11 mouse cellular contexts compared by ENCODE assay signal in the genomic region with DNA sequence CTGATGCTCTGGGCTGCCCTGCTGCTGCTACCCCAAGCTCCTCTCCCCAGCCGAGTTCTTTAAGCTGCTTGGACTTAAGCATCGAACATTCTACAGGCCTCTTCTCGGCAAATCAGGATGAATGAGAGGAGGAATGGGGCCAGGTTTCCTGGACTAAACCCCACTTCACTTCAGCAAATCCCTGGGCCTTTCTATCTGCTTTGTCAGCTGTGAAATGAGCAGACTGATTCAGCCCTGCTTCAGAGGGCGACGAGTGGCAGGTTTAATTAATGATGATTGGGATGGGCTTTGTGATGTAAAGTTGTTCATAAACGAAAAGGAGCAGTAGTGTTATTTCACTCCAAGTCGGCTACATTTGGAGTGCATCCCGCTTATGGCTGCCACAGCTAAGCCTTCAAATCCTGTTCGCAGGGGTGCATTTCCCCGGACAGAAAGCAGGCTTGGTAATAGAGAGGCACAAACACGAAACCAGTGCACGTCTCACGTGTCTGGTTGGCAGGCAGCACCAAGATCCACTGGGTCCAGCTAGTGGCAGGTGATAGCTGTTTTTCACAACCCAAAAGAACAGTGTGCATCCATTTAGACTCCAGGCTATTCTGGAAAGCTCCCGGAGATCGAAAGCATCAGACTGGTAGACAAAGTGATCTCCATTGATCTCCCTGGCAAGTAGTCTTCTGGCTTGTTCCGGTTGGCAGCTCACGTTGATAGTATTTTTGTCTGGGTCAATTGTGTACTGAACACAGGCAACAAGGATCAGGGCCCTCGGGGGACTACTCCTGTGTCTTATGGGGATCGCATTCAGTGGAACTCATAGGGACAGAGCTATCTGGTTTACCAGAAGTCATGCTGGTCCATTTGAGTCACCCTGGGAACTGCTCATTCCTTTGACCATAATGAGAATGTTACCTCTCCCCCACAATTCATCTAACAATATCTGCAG. TPM values are rescaled to one million over a fixed set of nuclear protein-coding genes. Genes with fewer than 3 reads are reported as not detected.
A peak's percentile ranks its signal among the peaks of the same experiment; 100 is the strongest.
DNase-seq lines count a peak whose midpoint lies in the region; ATAC-seq lines count a peak whose summit lies in the region.
"Had no signal": no experiment of that assay in that cellular context is flagged by ENCODE, and none has a peak within 500 bp of the region (broad histone marks: within the 10 kb centered on the region; RNA-seq: fewer than 3 reads in every experiment).

No protein-coding gene starts in this region.

- H3K27ac ChIP-seq in neural tube, embryonic 11.5 days (ENCODE audit: low read depth, low read length): peak overlapping the region; percentile 64
- peak overlapping the region; percentile 83 for H3K27ac ChIP-seq in forebrain, embryonic 14.5 days (ENCODE audit: low read depth, low read length)
- no peak overlapping the region; the same call in 1 of the 2 replicates for H3K27ac ChIP-seq in midbrain, embryonic 11.5 days (ENCODE audit: low read depth, low read length)
- H3K27ac ChIP-seq in stomach, embryonic 16.5 days (ENCODE audit: low read length): 0 out of 2 replicates have a peak overlapping the region, but pooled peaks have one; percentile 7

- WGBS in neural tube, embryonic 11.5 days: 60% methylated on average over 19 of the region's 19 CpGs
- 6% methylated on average over 19 of the region's 19 CpGs for WGBS in forebrain, embryonic 14.5 days
- WGBS in midbrain, embryonic 11.5 days: 22% methylated on average over 19 of the region's 19 CpGs
- 62% methylated on average over 19 of the region's 19 CpGs for WGBS in stomach, embryonic 16.5 days

- H3K36me3 ChIP-seq in neural tube, embryonic 11.5 days (ENCODE audit: control insufficient read depth, insufficient read depth, low read length): no peaks in the 10 kb centered on the region
- H3K36me3 ChIP-seq in forebrain, embryonic 14.5 days (ENCODE audit: control insufficient read depth, insufficient read depth, low read length): no peaks in the 10 kb centered on the region
- no peaks in the 10 kb centered on the region for H3K36me3 ChIP-seq in midbrain, embryonic 11.5 days (ENCODE audit: control insufficient read depth, insufficient read depth, low read length)
- H3K36me3 ChIP-seq in stomach, embryonic 16.5 days (ENCODE audit: control insufficient read depth, insufficient read depth, low read length): no peaks in the 10 kb centered on the region

- no peaks in the 10 kb centered on the region for H3K27me3 ChIP-seq in neural tube, embryonic 11.5 days (ENCODE audit: control insufficient read depth, insufficient read depth, low read length)
- H3K27me3 ChIP-seq in forebrain, embryonic 14.5 days (replicated peaks; ENCODE audit: control insufficient read depth, insufficient read depth, low read length): no peaks in the 10 kb centered on the region
- H3K27me3 ChIP-seq in midbrain, embryonic 11.5 days (ENCODE audit: control insufficient read depth, insufficient read depth, low read length): no peaks in the 10 kb centered on the region
- no peaks in the 10 kb centered on the region for H3K27me3 ChIP-seq in stomach, embryonic 16.5 days (ENCODE audit: control insufficient read depth, insufficient read depth, low read length)
- H3K27me3 ChIP-seq: megakaryocyte, embryonic 14.5 days had no signal

- H3K4me1 ChIP-seq in neural tube, embryonic 11.5 days (ENCODE audit: control insufficient read depth, insufficient read depth, low read length): no peaks in the 10 kb centered on the region; the same call in 1 of the 2 replicates
- H3K4me1 ChIP-seq in forebrain, embryonic 14.5 days (ENCODE audit: control insufficient read depth, insufficient read depth, low read length): peaks cover 18% of the 10 kb centered on the region
- H3K4me1 ChIP-seq in midbrain, embryonic 11.5 days (ENCODE audit: control insufficient read depth, insufficient read depth, low read length): peaks cover 5% of the 10 kb centered on the region; the same call in 1 of the 2 replicates
- peaks cover 15% of the 10 kb centered on the region; the same call in 1 of the 2 replicates for H3K4me1 ChIP-seq in stomach, embryonic 16.5 days (ENCODE audit: control insufficient read depth, insufficient read depth, low read length)

- no peak overlapping the region for H3K4me3 ChIP-seq in neural tube, embryonic 11.5 days (ENCODE audit: low read depth, low read length)
- no peak overlapping the region for H3K4me3 ChIP-seq in forebrain, embryonic 14.5 days (ENCODE audit: low read depth, low read length)
- no peak overlapping the region for H3K4me3 ChIP-seq in midbrain, embryonic 11.5 days (ENCODE audit: low read depth, low read length)
- no peak overlapping the region for H3K4me3 ChIP-seq in stomach, embryonic 16.5 days (replicated peaks; ENCODE audit: low read length)
- H3K4me3 ChIP-seq: megakaryocyte, embryonic 14.5 days had no signal

- 0 out of 2 replicates have a peak, but pooled peaks have one; percentile 23 for ATAC-seq in neural tube, embryonic 11.5 days (ENCODE audit: insufficient read depth, low FRiP score, low TSS enrichment)
- ATAC-seq in forebrain, embryonic 14.5 days: peak; percentile 86
- 0 out of 2 replicates have a peak, but pooled peaks have one; percentile 38 for ATAC-seq in midbrain, embryonic 11.5 days (ENCODE audit: low FRiP score)
- no peak for ATAC-seq in stomach, embryonic 16.5 days (ENCODE audit: insufficient read depth, low FRiP score)

- peak; percentile 32 for DNase-seq in neural tube, embryonic 11.5 days (ENCODE audit: low spot score)
- no peak for DNase-seq in neural tube, embryonic 10.5 days (ENCODE audit: extremely low spot score, low spot score)
- DNase-seq in forebrain, embryonic 14.5 days (ENCODE audit: low spot score): peak; percentile 94
- DNase-seq in midbrain, embryonic 11.5 days (ENCODE audit: low spot score, missing footprints): peak; percentile 90
- DNase-seq in T-cell, adult 2 months (ENCODE audit: low spot score): no peak
- no peak for DNase-seq in lung, postnatal 4 days
- no peak for DNase-seq in kidney, postnatal 25 days
- DNase-seq: kidney, postnatal 10 days; right cerebral cortex, adult 18-20 months had no signal

- H3K9me3 ChIP-seq in neural tube, embryonic 11.5 days (ENCODE audit: control insufficient read depth, low read length): no peaks in the 10 kb centered on the region
- H3K9me3 ChIP-seq in forebrain, embryonic 14.5 days (replicated peaks; ENCODE audit: control insufficient read depth, low read length): no peaks in the 10 kb centered on the region
- no peaks in the 10 kb centered on the region for H3K9me3 ChIP-seq in midbrain, embryonic 11.5 days (ENCODE audit: control insufficient read depth, low read length)
- H3K9me3 ChIP-seq in stomach, embryonic 16.5 days (replicated peaks; ENCODE audit: control insufficient read depth, low read length): no peaks in the 10 kb centered on the region
- H3K9me3 ChIP-seq: megakaryocyte, embryonic 14.5 days had no signal

- no peak overlapping the region for H3K4me2 ChIP-seq in neural tube, embryonic 11.5 days (ENCODE audit: low read depth)
- H3K4me2 ChIP-seq in forebrain, embryonic 14.5 days (ENCODE audit: low read length): peak overlapping the region; percentile 18; the same call in 1 of the 2 replicates
- peak overlapping the region; percentile 12; the same call in 1 of the 2 replicates for H3K4me2 ChIP-seq in midbrain, embryonic 11.5 days
- no peak overlapping the region for H3K4me2 ChIP-seq in stomach, embryonic 16.5 days (ENCODE audit: low read depth, low read length)

- H3K9ac ChIP-seq in neural tube, embryonic 11.5 days (ENCODE audit: low read length): peak overlapping the region; percentile 2; the same call in 1 of the 2 replicates
- H3K9ac ChIP-seq in forebrain, embryonic 14.5 days (ENCODE audit: low read length): peak overlapping the region; percentile 10; the same call in 1 of the 2 replicates
- no peak overlapping the region for H3K9ac ChIP-seq in midbrain, embryonic 11.5 days (ENCODE audit: low read length)
- H3K9ac ChIP-seq in stomach, embryonic 16.5 days (ENCODE audit: low read length): no peak overlapping the region

RNA-seq across cellular contexts. Expression of gene Rps27l, which starts 11.7 kb away (rescaled TPM):
- polyA plus RNA-seq in neural tube, embryonic 11.5 days (2014; fragmentation: Nextera tagmentation; extraction: Ambion mirVana): 583 and 637 TPM in 2 replicates
- polyA plus RNA-seq in forebrain, embryonic 14.5 days (2014; fragmentation: Nextera tagmentation; extraction: Ambion mirVana): 357 and 434 TPM in 2 replicates
- 612 and 702 TPM in 2 replicates for polyA plus RNA-seq in midbrain, embryonic 11.5 days (2014; fragmentation: Nextera tagmentation; extraction: Ambion mirVana)
- polyA plus RNA-seq in stomach, embryonic 16.5 days (2015; fragmentation: Nextera tagmentation; extraction: Ambion mirVana): 713 and 839 TPM in 2 replicates

RNA-seq across cellular contexts. Expression of gene Rab8b, which starts 14.7 kb away (rescaled TPM):
- polyA plus RNA-seq in neural tube, embryonic 11.5 days (2014; fragmentation: Nextera tagmentation; extraction: Ambion mirVana): 24.5 and 26.9 TPM in 2 replicates
- 15.3 and 22.4 TPM in 2 replicates for polyA plus RNA-seq in forebrain, embryonic 14.5 days (2014; fragmentation: Nextera tagmentation; extraction: Ambion mirVana)
- polyA plus RNA-seq in midbrain, embryonic 11.5 days (2014; fragmentation: Nextera tagmentation; extraction: Ambion mirVana): 29.5 and 37.1 TPM in 2 replicates
- polyA plus RNA-seq in stomach, embryonic 16.5 days (2015; fragmentation: Nextera tagmentation; extraction: Ambion mirVana): 27.4 and 28.6 TPM in 2 replicates

RNA-seq across cellular contexts. Expression of gene Lactb, which starts 41.1 kb away (rescaled TPM):
- polyA plus RNA-seq in neural tube, embryonic 11.5 days (2014; fragmentation: Nextera tagmentation; extraction: Ambion mirVana): 11.7 and 11.9 TPM in 2 replicates
- 9.8 and 10.2 TPM in 2 replicates for polyA plus RNA-seq in forebrain, embryonic 14.5 days (2014; fragmentation: Nextera tagmentation; extraction: Ambion mirVana)
- polyA plus RNA-seq in midbrain, embryonic 11.5 days (2014; fragmentation: Nextera tagmentation; extraction: Ambion mirVana): 11.7 and 12.6 TPM in 2 replicates
- 6.2 and 7.8 TPM in 2 replicates for polyA plus RNA-seq in stomach, embryonic 16.5 days (2015; fragmentation: Nextera tagmentation; extraction: Ambion mirVana)

Comparison
In these comparisons a context has a peak if more than half of its experiments do, and no peak if none do; other contexts are left out.
1. DNase-seq: peak in neural tube, embryonic 11.5 days (single experiment), forebrain, embryonic 14.5 days (single experiment) and midbrain, embryonic 11.5 days (single experiment); none in neural tube, embryonic 10.5 days (single experiment), T-cell, adult 2 months (single experiment), lung, postnatal 4 days (0 of 2) and kidney, postnatal 25 days (0 of 2).
2. H3K4me2 ChIP-seq: peak in forebrain, embryonic 14.5 days (single experiment) and midbrain, embryonic 11.5 days (single experiment); none in neural tube, embryonic 11.5 days (single experiment) and stomach, embryonic 16.5 days (single experiment).
3. H3K9ac ChIP-seq: peak in neural tube, embryonic 11.5 days (single experiment) and forebrain, embryonic 14.5 days (single experiment); none in midbrain, embryonic 11.5 days (single experiment) and stomach, embryonic 16.5 days (single experiment).